In genomic region chr1:77859931-77860330, GRCm38 (mm10) we compare ENCODE assay signal across 35 mouse cellular contexts.
"Had no signal": no experiment of that assay in that cellular context is flagged by ENCODE, and none has a peak within 500 bp of the region (broad histone marks: within the 10 kb centered on the region; RNA-seq: fewer than 3 reads in every experiment).

No protein-coding gene starts in this region.

- DNase-seq: heart, postnatal 10 days; heart, postnatal 14 days; heart, postnatal 36 days; heart, postnatal 4 days; kidney, adult 11 months; kidney, adult 18-20 months; kidney, adult 2 months; kidney, adult 8-10 months; kidney, adult 9 months; kidney, postnatal 10 days; kidney, postnatal 14 days; kidney, postnatal 25 days; kidney, postnatal 36 days; kidney, postnatal 4 days; layer of hippocampus, adult 9-11 months; layer of hippocampus, postnatal 36 days had no signal

- H3K9me3 ChIP-seq: heart, embryonic 12.5 days; heart, embryonic 13.5 days; heart, embryonic 15.5 days; hindbrain, embryonic 10.5 days; hindbrain, embryonic 12.5 days; hindbrain, embryonic 13.5 days; hindbrain, embryonic 15.5 days; intestine, embryonic 15.5 days; kidney, embryonic 15.5 days had no signal

- H3K4me1 ChIP-seq: heart, embryonic 12.5 days; heart, embryonic 13.5 days; heart, embryonic 15.5 days; hindbrain, embryonic 10.5 days; hindbrain, embryonic 12.5 days; hindbrain, embryonic 13.5 days; hindbrain, embryonic 15.5 days; intestine, embryonic 15.5 days; kidney, embryonic 15.5 days had no signal

- ATAC-seq: hindbrain, embryonic 16.5 days; hindbrain, postnatal 0 days; inflammation-experienced regulatory T-cells, adult 6 months; intestine, embryonic 15.5 days; intestine, embryonic 16.5 days; intestine, postnatal 0 days had no signal

- H3K9ac ChIP-seq: heart, embryonic 12.5 days; heart, embryonic 13.5 days; heart, embryonic 15.5 days; hindbrain, embryonic 12.5 days; hindbrain, embryonic 13.5 days; hindbrain, embryonic 14.5 days; hindbrain, embryonic 15.5 days; intestine, embryonic 15.5 days; kidney, embryonic 15.5 days had no signal

- H3K4me3 ChIP-seq: heart, embryonic 12.5 days; heart, embryonic 13.5 days; heart, embryonic 15.5 days; hindbrain, embryonic 10.5 days; hindbrain, embryonic 12.5 days; hindbrain, embryonic 13.5 days; hindbrain, embryonic 15.5 days; intestine, embryonic 15.5 days; kidney, embryonic 15.5 days; layer of hippocampus, adult 2 months; left cerebral cortex, adult 2 months had no signal

- H3K27me3 ChIP-seq: heart, embryonic 12.5 days; heart, embryonic 13.5 days; heart, embryonic 15.5 days; hindbrain, embryonic 12.5 days; hindbrain, embryonic 13.5 days; hindbrain, embryonic 15.5 days; intestine, embryonic 15.5 days; kidney, embryonic 15.5 days had no signal

- H3K27ac ChIP-seq: heart, embryonic 13.5 days; heart, embryonic 15.5 days; hindbrain, embryonic 10.5 days; hindbrain, embryonic 12.5 days; hindbrain, embryonic 13.5 days; hindbrain, embryonic 14.5 days; hindbrain, embryonic 15.5 days; hindbrain, postnatal 0 days; intestine, embryonic 15.5 days; kidney, embryonic 15.5 days; kidney, postnatal 0 days; layer of hippocampus, adult 2 months; left cerebral cortex, adult 2 months had no signal

- H3K36me3 ChIP-seq: heart, embryonic 12.5 days; heart, embryonic 13.5 days; heart, embryonic 15.5 days; hindbrain, embryonic 10.5 days; hindbrain, embryonic 12.5 days; hindbrain, embryonic 13.5 days; hindbrain, embryonic 15.5 days; intestine, embryonic 15.5 days; kidney, embryonic 15.5 days had no signal

- H3K4me2 ChIP-seq: heart, embryonic 11.5 days; heart, embryonic 12.5 days; heart, embryonic 13.5 days; heart, embryonic 15.5 days; hindbrain, embryonic 12.5 days; hindbrain, embryonic 13.5 days; hindbrain, embryonic 14.5 days; hindbrain, embryonic 15.5 days; intestine, embryonic 15.5 days; kidney, embryonic 15.5 days had no signal
